Comparison of ENCODE assay signal across 8 mouse cellular contexts in the genomic region with DNA sequence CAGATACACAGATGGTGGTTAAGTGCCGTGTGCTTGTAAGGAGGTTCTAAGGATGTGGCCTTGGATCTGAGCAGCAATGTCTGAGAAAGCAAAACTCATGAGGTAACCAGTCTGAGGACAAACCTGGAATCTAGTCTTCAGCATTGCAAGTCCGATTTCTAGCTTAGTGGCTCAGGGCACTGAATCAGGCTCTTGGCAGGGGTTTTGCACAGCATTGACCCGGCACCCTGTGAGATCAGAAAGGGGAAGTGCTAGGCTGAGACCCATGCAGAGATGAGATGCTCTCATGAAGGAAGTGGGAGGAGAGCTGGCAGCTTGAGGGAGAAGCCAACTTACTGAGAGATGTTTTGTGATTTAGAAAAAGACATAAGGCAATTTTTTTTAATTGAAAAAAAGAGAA.
A peak's percentile ranks its signal among the peaks of the same experiment; 100 is the strongest.
DNase-seq lines count a peak whose midpoint lies in the region; ATAC-seq lines count a peak whose summit lies in the region.

No protein-coding gene starts in this region.

- H3K9ac ChIP-seq in intestine, embryonic 16.5 days (ENCODE audit: low read depth, low read length) = no peak overlapping the region
- H3K9ac ChIP-seq in midbrain, embryonic 14.5 days (replicated peaks; ENCODE audit: low read length) = no peak overlapping the region
- H3K9ac ChIP-seq in midbrain, embryonic 16.5 days (ENCODE audit: low read depth, low read length) = no peak overlapping the region

- H3K36me3 ChIP-seq in intestine, embryonic 16.5 days (ENCODE audit: control insufficient read depth, insufficient read depth, low read length) = no peaks in the 10 kb centered on the region
- H3K36me3 ChIP-seq in midbrain, embryonic 14.5 days (ENCODE audit: control insufficient read depth, insufficient read depth, low read length) = no peaks in the 10 kb centered on the region
- no peaks in the 10 kb centered on the region for H3K36me3 ChIP-seq in midbrain, embryonic 16.5 days (ENCODE audit: control insufficient read depth, insufficient read depth, low read length)

- peak; percentile 69 for DNase-seq in layer of hippocampus, adult 9-11 months
- DNase-seq in layer of hippocampus, postnatal 10 days (ENCODE audit: low spot score in 2 of 2) = no peak
- peak; percentile 64 for DNase-seq in brain, adult 2 months (ENCODE audit: low read depth, low spot score)
- DNase-seq in midbrain, embryonic 14.5 days = no peak
- DNase-seq in ovary, postnatal 14 days (ENCODE audit: low spot score) = no peak

- ATAC-seq in intestine, embryonic 16.5 days = no peak
- ATAC-seq in neutrophil, adult 5-6 weeks (ENCODE audit: extremely low read depth, insufficient number of reproducible peaks, low FRiP score, poor library complexity, severe bottlenecking) = peak; percentile 56
- ATAC-seq in midbrain, embryonic 14.5 days (ENCODE audit: low FRiP score, low TSS enrichment) = no peak
- no peak for ATAC-seq in midbrain, embryonic 16.5 days

- H3K4me1 ChIP-seq in intestine, embryonic 16.5 days (ENCODE audit: control insufficient read depth, insufficient read depth, low read length) = peaks cover 41% of the 10 kb centered on the region
- H3K4me1 ChIP-seq in midbrain, embryonic 14.5 days (ENCODE audit: control insufficient read depth, insufficient read depth, low read length) = peaks cover 10% of the 10 kb centered on the region
- H3K4me1 ChIP-seq in midbrain, embryonic 16.5 days (ENCODE audit: control insufficient read depth, insufficient read depth, low read length) = 0 out of 2 replicates have a peak, but pooled peaks cover 4% of the 10 kb centered on the region

- WGBS in intestine, embryonic 16.5 days = 48% methylated on average over 3 of the region's 3 CpGs
- WGBS in midbrain, embryonic 14.5 days = 60% methylated on average over 3 of the region's 3 CpGs
- 51% methylated on average over 3 of the region's 3 CpGs for WGBS in midbrain, embryonic 16.5 days

- peak overlapping the region; percentile 71; the same call in 1 of the 2 replicates for H3K4me2 ChIP-seq in intestine, embryonic 16.5 days (ENCODE audit: low read depth, low read length)
- no peak overlapping the region for H3K4me2 ChIP-seq in midbrain, embryonic 14.5 days (ENCODE audit: low read length)
- no peak overlapping the region for H3K4me2 ChIP-seq in midbrain, embryonic 16.5 days (ENCODE audit: low read length)

- H3K4me3 ChIP-seq in intestine, embryonic 16.5 days (ENCODE audit: low read length) = no peak overlapping the region
- no peak overlapping the region for H3K4me3 ChIP-seq in midbrain, embryonic 14.5 days (replicated peaks; ENCODE audit: low read depth, low read length)
- no peak overlapping the region for H3K4me3 ChIP-seq in midbrain, embryonic 16.5 days (ENCODE audit: low read depth, low read length)

- H3K27me3 ChIP-seq in intestine, embryonic 16.5 days (replicated peaks; ENCODE audit: control insufficient read depth, insufficient read depth, low read length) = no peaks in the 10 kb centered on the region
- peaks cover 6% of the 10 kb centered on the region; the same call in 1 of the 2 replicates for H3K27me3 ChIP-seq in midbrain, embryonic 14.5 days (ENCODE audit: control insufficient read depth, insufficient read depth, low read length)
- no peaks in the 10 kb centered on the region for H3K27me3 ChIP-seq in midbrain, embryonic 16.5 days (ENCODE audit: control insufficient read depth, insufficient read depth, low read depth, low read length)

- H3K9me3 ChIP-seq in intestine, embryonic 16.5 days (ENCODE audit: control insufficient read depth, low read length) = no peaks in the 10 kb centered on the region
- H3K9me3 ChIP-seq in midbrain, embryonic 14.5 days (ENCODE audit: control insufficient read depth, low read length) = no peaks in the 10 kb centered on the region
- H3K9me3 ChIP-seq in midbrain, embryonic 16.5 days (replicated peaks; ENCODE audit: control insufficient read depth, low read length, poor library complexity, severe bottlenecking) = no peaks in the 10 kb centered on the region; the same call in 1 of the 2 replicates

- H3K27ac ChIP-seq in intestine, embryonic 16.5 days (ENCODE audit: low read length) = peak overlapping the region; percentile 89
- H3K27ac ChIP-seq in midbrain, embryonic 14.5 days (replicated peaks; ENCODE audit: low read depth, low read length) = no peak overlapping the region
- H3K27ac ChIP-seq in midbrain, embryonic 16.5 days (ENCODE audit: low read length) = no peak overlapping the region

Comparison
In these comparisons a context has a peak if more than half of its experiments do, and no peak if none do; other contexts are left out.
1. DNase-seq: peak in layer of hippocampus, adult 9-11 months (single experiment) and brain, adult 2 months (single experiment); none in layer of hippocampus, postnatal 10 days (0 of 2), midbrain, embryonic 14.5 days (single experiment) and ovary, postnatal 14 days (single experiment).